Mouse (Mus musculus) midbrain, embryonic 11.5 days (tissue): Measurements from ENCODE around the gene Pax6. TPM values are rescaled to one million over a fixed set of nuclear protein-coding genes. Genes with fewer than 3 reads are reported as not detected.
A peak's percentile ranks its signal among the peaks of the same experiment; 100 is the strongest.

Source experiments
- ATAC-seq: fragments of 200-750 bp; cut with Nextera tagmentation; 2 replicates; pipeline ENCODE4 v1.8.0; 2017; ENCODE audit warnings: moderate TSS enrichment, moderate library complexity; ENCODE audit not compliant: low FRiP score
- DNase-seq: peaks from one replicate; pipeline ENCODE4 v3.0.0; 2015; ENCODE audit warnings: low spot score; ENCODE audit errors: missing footprints
- H3K27ac ChIP-seq: fragments of 300-500 bp; sonication (generic); 2 replicates; pipeline ENCODE4 v1.5.1; 2014; ENCODE audit warnings: low read depth, low read length
- H3K27me3 ChIP-seq: fragments of 300-500 bp; sonication (generic); 2 replicates; pipeline ENCODE4 v1.6.1; 2014; ENCODE audit warnings: mild to moderate bottlenecking, low read length, moderate library complexity, mixed read lengths; ENCODE audit not compliant: control insufficient read depth, insufficient read depth
- H3K36me3 ChIP-seq: fragments of 300-500 bp; sonication (generic); 2 replicates; pipeline ENCODE4 v1.6.1; 2014; ENCODE audit warnings: mild to moderate bottlenecking, low read length, moderate library complexity, mixed read lengths; ENCODE audit not compliant: control insufficient read depth, insufficient read depth
- H3K4me1 ChIP-seq: fragments of 300-500 bp; sonication (generic); 2 replicates; pipeline ENCODE4 v1.6.1; 2014; ENCODE audit warnings: low read length; ENCODE audit not compliant: control insufficient read depth, insufficient read depth
- H3K4me2 ChIP-seq: fragments of 300-500 bp; sonication (generic); 2 replicates; pipeline ENCODE4 v1.6.1; 2014; ENCODE audit warnings: mild to moderate bottlenecking, moderate library complexity
- H3K4me3 ChIP-seq: fragments of 300-500 bp; sonication (generic); 2 replicates; pipeline ENCODE4 v1.5.1; 2014; ENCODE audit warnings: low read depth, low read length
- H3K9ac ChIP-seq: fragments of 300-500 bp; sonication (generic); 2 replicates; pipeline ENCODE4 v1.6.1; 2014; ENCODE audit warnings: low read length
- H3K9me3 ChIP-seq: fragments of 300-500 bp; sonication (generic); 2 replicates; pipeline ENCODE4 v1.6.1; 2016; ENCODE audit warnings: low read length; ENCODE audit not compliant: control insufficient read depth
- WGBS: fragments of 180-500 bp; shearing (Covaris S2); extraction: QIAGEN DNeasy Blood & Tissue Kit; methylation state at CpG from one replicate; pipeline ENCODE4 v1.1.7; 2014; 5-methylcytosine and 5-hydroxymethylcytosine counted together
- polyA plus RNA-seq: library from polyadenylated mRNA; unstranded; fragments of >200 nt; fragmentation: Nextera tagmentation; extraction: Ambion mirVana; gene quantifications from 2 replicates; pipeline ENCODE4 v1.2.1, GENCODE M21; 2014

Pax6 gene
- polyA plus RNA-seq, 1 experiment from 2014 or later, result 45.7 TPM

GRCm38 (mm10) chr2:105680146-105680998 lies 11.7 kb downstream of the Pax6 start:
- peaks cover 6% of the 10 kb centered on the region for H3K4me1 ChIP-seq
- ATAC-seq, result peak; percentile 77
- H3K4me3 ChIP-seq, result peak overlapping the region; percentile 40
- H3K4me2 ChIP-seq, result peak overlapping the region; percentile 45
- no peaks in the 10 kb centered on the region for H3K36me3 ChIP-seq
- 1% methylated on average over 24 of the region's 24 CpGs for WGBS
- H3K27ac ChIP-seq, result peak overlapping the region; percentile 52; the same call in 1 of the 2 replicates
- peak overlapping the region; percentile 59 for H3K9ac ChIP-seq
- no peaks in the 10 kb centered on the region for H3K9me3 ChIP-seq
- peak; percentile 95 for DNase-seq
- peaks cover 84% of the 10 kb centered on the region for H3K27me3 ChIP-seq

DNA sequence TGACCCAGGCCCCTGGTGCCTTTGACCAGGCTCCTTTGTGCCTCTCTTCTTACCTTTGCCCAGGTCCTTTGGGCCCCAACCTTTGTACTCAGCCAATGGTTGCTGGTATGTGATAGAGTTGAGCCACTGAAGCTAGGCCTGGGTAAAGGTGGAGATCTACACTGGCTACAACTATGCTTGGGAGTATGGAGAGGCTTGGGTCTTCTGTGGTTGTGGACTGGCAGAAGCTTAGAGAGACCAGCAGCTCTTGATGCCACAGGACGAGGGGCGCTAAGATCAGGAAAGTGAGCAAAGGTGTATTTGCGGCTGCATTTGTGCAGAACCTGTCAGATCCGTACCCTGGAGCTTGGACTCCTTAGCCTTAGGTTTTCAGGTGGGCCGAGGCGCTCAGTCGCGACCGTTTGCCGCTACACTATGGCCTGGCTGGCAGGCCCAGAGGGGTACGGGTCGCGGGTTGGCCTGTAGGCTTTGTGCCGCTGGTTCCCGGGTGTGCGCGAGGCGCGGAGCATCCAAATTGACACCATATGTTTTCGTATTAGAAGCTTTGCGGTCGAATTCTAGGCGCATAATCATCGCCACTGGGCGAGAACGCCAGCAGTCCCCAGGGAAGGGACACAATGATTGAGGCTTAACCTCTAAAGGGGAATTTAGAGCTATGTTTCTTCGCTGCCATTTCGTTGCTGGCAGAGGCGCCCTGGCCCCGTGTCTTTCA lies 12.5 kb downstream of the Pax6 start:
- no peaks in the 10 kb centered on the region for H3K9me3 ChIP-seq
- ATAC-seq (peak; percentile 12), DNase-seq (peak; percentile 97)
- H3K36me3 ChIP-seq, result no peaks in the 10 kb centered on the region
- peak overlapping the region; percentile 45 for H3K4me2 ChIP-seq
- peak overlapping the region; percentile 28; the same call in 1 of the 2 replicates for H3K27ac ChIP-seq
- peak overlapping the region; percentile 40 for H3K4me3 ChIP-seq
- peaks cover 6% of the 10 kb centered on the region for H3K4me1 ChIP-seq
- WGBS, result under 1% methylated on average over 30 of the region's 30 CpGs
- H3K27me3 ChIP-seq, result peaks cover 86% of the 10 kb centered on the region
- H3K9ac ChIP-seq, result peak overlapping the region; percentile 59

- Histone ChIP-seq H3K27ac (no peak overlapping the region), H3K4me3 (peak overlapping the region; percentile 40; the same call in 1 of the 2 replicates), H3K4me1 (peaks cover 7% of the 10 kb centered on the region), H3K36me3 (no peaks in the 10 kb centered on the region), H3K27me3 (peaks cover 86% of the 10 kb centered on the region), H3K9ac (no peak overlapping the region; the same call in 1 of the 2 replicates), H3K4me2 (peak overlapping the region; percentile 45), H3K9me3 (no peaks in the 10 kb centered on the region)
- peak; percentile 97 for DNase-seq
- under 1% methylated on average over 23 of the region's 23 CpGs for WGBS
- ATAC-seq, result peak; percentile 51
Measured at GRCm38 (mm10) chr2:105682011-105682501, 13.4 kb downstream of the Pax6 start.

GRCm38 (mm10) chr2:105682634-105683351 lies 14.1 kb downstream of the Pax6 start:
- Histone ChIP-seq H3K9ac (peak overlapping the region; percentile 1; the same call in 1 of the 2 replicates), H3K4me1 (peaks cover 15% of the 10 kb centered on the region), H3K27me3 (peaks cover 86% of the 10 kb centered on the region), H3K4me3 (peak overlapping the region; percentile 40; the same call in 1 of the 2 replicates), H3K27ac (no peak overlapping the region), H3K9me3 (no peaks in the 10 kb centered on the region), H3K36me3 (no peaks in the 10 kb centered on the region), H3K4me2 (peak overlapping the region; percentile 45)
- ATAC-seq (no peak), DNase-seq (peak; percentile 94)
- WGBS, result 4% methylated on average over 21 of the region's 21 CpGs

- ATAC-seq, result no peak
- H3K4me1 ChIP-seq, result peaks cover 19% of the 10 kb centered on the region
- H3K27ac ChIP-seq, result no peak overlapping the region
- H3K9me3 ChIP-seq, result no peaks in the 10 kb centered on the region
- no peaks in the 10 kb centered on the region for H3K36me3 ChIP-seq
- peak overlapping the region; percentile 27 for H3K4me2 ChIP-seq
- DNase-seq, result peak; percentile 86
- peaks cover 92% of the 10 kb centered on the region for H3K27me3 ChIP-seq
- 2% methylated on average over 22 of the region's 22 CpGs for WGBS
- 0 out of 2 replicates have a peak overlapping the region, but pooled peaks have one; percentile 9 for H3K4me3 ChIP-seq
- H3K9ac ChIP-seq, result peak overlapping the region; percentile 24; the same call in 1 of the 2 replicates
Measured at GRCm38 (mm10) chr2:105683771-105684410, 15.2 kb downstream of the Pax6 start.

GRCm38 (mm10) chr2:105684991-105685650 lies 16.4 kb downstream of the Pax6 start:
- H3K9me3 ChIP-seq, result no peaks in the 10 kb centered on the region
- DNase-seq (peak; percentile 93), ATAC-seq (no peak)
- H3K27ac ChIP-seq, result no peak overlapping the region
- WGBS, result 14% methylated on average over 11 of the region's 11 CpGs
- no peak overlapping the region for H3K9ac ChIP-seq
- no peak overlapping the region for H3K4me3 ChIP-seq
- H3K4me1 ChIP-seq, result peaks cover 31% of the 10 kb centered on the region
- no peaks in the 10 kb centered on the region for H3K36me3 ChIP-seq
- H3K27me3 ChIP-seq, result peaks cover 92% of the 10 kb centered on the region
- H3K4me2 ChIP-seq, result peak overlapping the region; percentile 10

- no peak for ATAC-seq
- Histone ChIP-seq H3K4me2 (peak overlapping the region; percentile 35; the same call in 1 of the 2 replicates), H3K4me3 (no peak overlapping the region), H3K27ac (no peak overlapping the region), H3K27me3 (peaks cover 92% of the 10 kb centered on the region), H3K9me3 (no peaks in the 10 kb centered on the region), H3K36me3 (no peaks in the 10 kb centered on the region), H3K9ac (no peak overlapping the region), H3K4me1 (peaks cover 36% of the 10 kb centered on the region)
- 18% methylated on average over 11 of the region's 11 CpGs for WGBS
- no peak for DNase-seq
Measured at GRCm38 (mm10) chr2:105685651-105686050, 17.0 kb downstream of the Pax6 start.
